Mouse (Mus musculus) heart, embryonic 15.5 days (tissue): ENCODE results near the gene Sectm1a. TPM values are rescaled to one million over a fixed set of nuclear protein-coding genes. Genes with fewer than 3 reads are reported as not detected.
"Not testable (repeated sequence)": the region's sequence is repeated elsewhere in the genome, so short reads cannot be mapped to it uniquely, and the experiment has no call there.

Experiments used
- ATAC-seq: fragments of 200-750 bp; cut with Nextera tagmentation; replicated peaks from 2 replicates; pipeline ENCODE4 v1.8.0; 2017; ENCODE audit warnings: low read depth, moderate TSS enrichment; ENCODE audit not compliant: insufficient number of reproducible peaks, insufficient read depth, low FRiP score
- H3K27ac ChIP-seq: fragments of 300-500 bp; sonication (generic); 2 replicates; pipeline ENCODE4 v1.5.1; 2015; ENCODE audit warnings: mild to moderate bottlenecking, inconsistent platforms
- H3K27me3 ChIP-seq: fragments of 300-500 bp; sonication (generic); 2 replicates; pipeline ENCODE4 v1.6.1; 2015; ENCODE audit warnings: inconsistent platforms
- H3K36me3 ChIP-seq: fragments of 300-500 bp; sonication (generic); 2 replicates; pipeline ENCODE4 v1.6.1; 2015; ENCODE audit warnings: mild to moderate bottlenecking, inconsistent platforms
- H3K4me1 ChIP-seq: fragments of 300-500 bp; sonication (generic); replicated peaks from 2 replicates; pipeline ENCODE4 v1.6.1; 2015; ENCODE audit warnings: inconsistent platforms
- H3K4me2 ChIP-seq: fragments of 300-500 bp; sonication (generic); 2 replicates; pipeline ENCODE4 v1.6.1; 2015; ENCODE audit warnings: inconsistent platforms, mild to moderate bottlenecking, moderate library complexity
- H3K4me3 ChIP-seq: fragments of 300-500 bp; sonication (generic); 2 replicates; pipeline ENCODE4 v1.5.1; 2015; ENCODE audit warnings: mild to moderate bottlenecking, inconsistent platforms
- H3K9ac ChIP-seq: fragments of 300-500 bp; sonication (generic); 2 replicates; pipeline ENCODE4 v1.6.1; 2015; ENCODE audit warnings: mild to moderate bottlenecking, inconsistent platforms
- H3K9me3 ChIP-seq: fragments of 300-500 bp; sonication (generic); replicated peaks from 2 replicates; pipeline ENCODE4 v1.6.1; 2016; ENCODE audit warnings: inconsistent platforms
- WGBS: fragments of 180-500 bp; shearing (Covaris S2); methylation state at CpG from one replicate; pipeline ENCODE4 v1.1.7; 2015; ENCODE audit warnings: mixed read lengths; 5-methylcytosine and 5-hydroxymethylcytosine counted together
- polyA plus RNA-seq: library from polyadenylated mRNA; unstranded; fragments of >200 nt; fragmentation: Nextera tagmentation; extraction: Ambion mirVana; gene quantifications from 2 replicates; pipeline ENCODE4 v1.2.1, GENCODE M21; 2015

Gene Sectm1a
- polyA plus RNA-seq, 1 experiment from 2014 or later, result not detected

DNA sequence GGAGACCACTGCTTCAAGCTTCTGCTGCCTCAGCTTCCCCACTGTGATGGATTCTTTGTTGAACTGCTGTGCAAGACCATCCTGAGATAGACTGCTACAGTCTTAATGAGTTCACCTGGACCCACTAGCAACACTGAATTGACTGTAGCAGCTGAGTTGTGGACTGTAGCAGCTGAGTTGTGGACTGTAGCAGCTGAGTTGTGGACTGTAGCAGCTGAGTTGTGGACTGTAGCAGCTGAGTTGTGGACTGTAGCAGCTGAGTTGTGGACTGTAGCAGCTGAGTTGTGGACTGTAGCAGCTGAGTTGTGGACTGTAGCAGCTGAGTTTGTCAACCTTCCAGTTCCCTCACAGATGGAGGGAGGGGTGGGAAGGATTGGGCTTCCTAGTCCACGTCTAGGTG is 38.0 kb downstream of the Sectm1a start:
- 66% methylated on average over 1 of the region's 1 CpGs for WGBS
- not testable (repeated sequence) for H3K36me3 ChIP-seq, H3K9ac ChIP-seq, ATAC-seq, H3K27ac ChIP-seq, H3K9me3 ChIP-seq, H3K4me1 ChIP-seq, H3K4me2 ChIP-seq, H3K4me3 ChIP-seq
- peaks cover 32% of the 10 kb centered on the region for H3K27me3 ChIP-seq

DNA sequence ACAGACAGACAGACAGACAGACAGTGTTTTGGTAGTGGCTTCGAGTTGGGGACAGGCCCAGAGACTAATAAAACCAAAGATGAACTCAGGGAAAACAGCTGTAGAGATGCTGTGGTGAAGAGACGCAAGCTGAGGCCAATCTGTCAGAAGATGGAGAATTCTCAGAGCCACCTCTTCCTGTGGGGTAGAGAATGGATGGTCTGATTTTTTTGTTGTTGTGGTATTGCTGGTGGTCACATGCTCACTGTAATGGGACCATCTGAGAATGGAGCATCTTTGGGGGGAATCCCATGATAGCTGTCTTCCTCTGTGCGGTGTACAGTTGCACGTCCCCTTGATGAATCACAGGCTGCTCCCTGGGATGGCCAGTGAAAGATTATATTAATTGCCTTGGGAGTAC is 38.5 kb downstream of the Sectm1a start:
- no peak overlapping the region for H3K27ac ChIP-seq
- no peak overlapping the region for H3K9ac ChIP-seq
- H3K4me1 ChIP-seq, result no peaks in the 10 kb centered on the region
- H3K4me2 ChIP-seq, result no peak overlapping the region
- peaks cover 37% of the 10 kb centered on the region for H3K27me3 ChIP-seq
- 60% methylated on average over 4 of the region's 4 CpGs for WGBS
- H3K4me3 ChIP-seq, result no peak overlapping the region
- H3K36me3 ChIP-seq, result no peaks in the 10 kb centered on the region
- H3K9me3 ChIP-seq, result no peaks in the 10 kb centered on the region
- ATAC-seq, result no peak

DNA sequence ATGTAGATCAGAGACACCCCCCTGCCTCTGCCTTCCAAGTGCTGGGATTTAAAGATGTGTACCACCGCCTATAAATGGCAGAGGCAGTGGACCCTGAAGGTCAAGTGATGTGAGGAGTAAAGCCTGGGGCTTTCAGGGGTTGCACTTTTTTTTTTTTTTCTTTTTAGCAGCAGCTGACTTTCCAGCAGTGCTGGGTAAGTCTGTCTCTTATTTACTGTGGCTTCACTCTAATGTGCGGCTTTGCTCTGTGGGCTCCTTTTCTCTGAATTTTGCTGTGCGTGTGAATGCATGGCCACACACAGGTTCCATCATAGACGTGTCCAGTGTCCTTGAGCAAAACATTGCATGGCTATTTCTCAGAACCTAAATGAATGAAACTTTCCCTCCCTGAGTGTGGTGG is 39.4 kb downstream of the Sectm1a start:
- H3K27me3 ChIP-seq, result peaks cover 41% of the 10 kb centered on the region
- ATAC-seq, result no peak

DNA sequence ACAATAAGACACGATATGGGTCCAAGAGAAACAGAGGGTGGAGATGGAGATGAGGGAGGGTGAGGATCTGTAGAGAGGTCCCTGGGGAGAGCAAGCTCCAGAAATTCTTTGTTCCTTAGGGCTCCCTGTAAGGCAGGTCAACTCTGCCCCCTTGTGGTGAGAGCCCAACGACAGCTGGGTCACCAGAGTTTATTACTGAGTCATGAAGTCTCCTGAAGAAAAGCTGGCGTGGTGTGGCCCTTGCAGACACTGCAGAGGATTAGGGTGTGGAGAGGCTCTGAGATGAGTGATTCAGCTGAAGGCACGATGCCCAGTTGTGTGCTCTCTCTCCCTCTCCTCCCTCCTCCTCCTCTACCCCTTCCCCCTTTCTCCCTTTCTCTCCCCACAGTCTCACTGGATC is 39.8 kb downstream of the Sectm1a start:
- WGBS, result 4% methylated on average over 4 of the region's 4 CpGs
- H3K36me3 ChIP-seq, result no peaks in the 10 kb centered on the region
- no peak for ATAC-seq
- H3K27ac ChIP-seq, result no peak overlapping the region
- no peaks in the 10 kb centered on the region for H3K9me3 ChIP-seq
- no peak overlapping the region for H3K4me2 ChIP-seq
- H3K4me1 ChIP-seq, result no peaks in the 10 kb centered on the region
- H3K4me3 ChIP-seq, result no peak overlapping the region
- H3K9ac ChIP-seq, result no peak overlapping the region
- peaks cover 43% of the 10 kb centered on the region for H3K27me3 ChIP-seq

More for the DNA sequence above, 39.4 kb downstream of the Sectm1a start:
- H3K4me3 ChIP-seq, result no peak overlapping the region
- no peak overlapping the region for H3K9ac ChIP-seq
- H3K9me3 ChIP-seq, result no peaks in the 10 kb centered on the region
- no peak overlapping the region for H3K27ac ChIP-seq
- H3K36me3 ChIP-seq, result no peaks in the 10 kb centered on the region
- H3K4me1 ChIP-seq, result no peaks in the 10 kb centered on the region
- H3K4me2 ChIP-seq, result no peak overlapping the region
- WGBS, result 67% methylated on average over 4 of the region's 4 CpGs

DNA sequence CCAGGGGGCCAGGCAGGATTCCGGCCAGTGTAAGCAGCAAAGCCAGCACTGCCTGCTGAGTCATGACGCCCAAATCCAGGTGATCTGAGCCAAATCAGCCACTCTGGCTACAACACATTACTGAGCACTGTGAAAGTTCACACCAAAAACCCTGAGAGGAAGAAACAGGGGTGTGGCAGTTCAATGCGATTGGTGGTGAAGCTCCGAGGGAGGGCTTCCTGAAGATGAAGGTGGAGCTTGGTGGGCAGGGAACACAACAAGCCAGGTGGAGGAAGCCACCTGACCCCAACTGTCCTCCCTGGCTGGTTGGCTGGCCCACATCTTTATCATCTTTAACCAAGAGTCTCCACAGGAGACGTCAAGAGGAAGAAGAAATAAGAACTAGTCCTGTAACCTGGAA is 41.7 kb downstream of the Sectm1a start, which contains the start of gene Cd7:
Cd7 (minus strand) TSS at position 117 of the 400 bp plus-strand sequence.
- Histone ChIP-seq H3K27me3 (peaks cover 44% of the 10 kb centered on the region), H3K4me1 (no peaks in the 10 kb centered on the region), H3K4me3 (no peak within 1 kb of the TSS), H3K9ac (no peak within 1 kb of the TSS), H3K9me3 (no peaks in the 10 kb centered on the region), H3K36me3 (no peaks in the 10 kb centered on the region), H3K4me2 (no peak within 1 kb of the TSS; the same call in 1 of the 2 replicates), H3K27ac (no peak within 1 kb of the TSS)
- 62% methylated on average over 5 of the region's 5 CpGs for WGBS
- no peak for ATAC-seq

DNA sequence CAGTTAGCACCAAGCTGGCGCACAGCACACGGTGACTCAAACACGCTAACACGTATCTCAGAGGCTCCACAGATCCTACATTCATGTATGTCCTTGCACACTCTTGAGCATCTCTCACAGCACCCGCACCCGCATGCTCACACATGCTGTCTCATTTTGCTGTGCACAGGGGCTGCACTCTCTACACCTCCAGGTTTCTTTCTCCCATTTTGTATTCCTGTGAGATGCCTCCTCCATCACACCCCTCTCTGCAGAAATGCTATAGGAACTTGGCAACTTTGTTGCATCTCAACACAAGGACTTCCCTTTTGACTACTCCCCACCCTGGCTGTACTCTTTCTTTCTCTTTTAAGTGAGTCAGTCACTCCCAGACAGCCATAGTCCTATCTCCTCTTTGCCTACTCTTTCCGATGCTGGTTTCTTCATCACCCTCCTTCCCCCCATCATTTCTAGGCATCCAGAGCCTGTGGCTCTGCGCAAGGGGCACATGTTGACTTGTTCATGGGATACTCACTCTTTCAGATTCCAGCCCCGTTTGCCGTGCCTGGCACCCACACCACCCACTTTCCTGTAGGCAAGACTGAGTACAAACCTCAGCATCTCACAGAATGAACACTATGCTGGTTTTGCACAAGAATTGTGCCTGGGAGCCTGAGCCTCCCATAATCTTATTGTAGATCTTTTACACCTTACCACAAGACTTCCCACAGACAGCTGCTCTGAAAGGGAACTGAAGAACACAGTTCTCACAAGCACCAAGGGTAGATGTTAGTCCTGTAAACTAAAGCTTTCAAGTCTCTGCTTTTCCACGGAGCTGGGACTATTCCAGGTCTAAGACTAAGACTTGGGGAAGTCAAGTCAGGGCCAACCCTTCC is 42.4 kb downstream of the Sectm1a start:
- Histone ChIP-seq H3K27me3 (peaks cover 39% of the 10 kb centered on the region), H3K9ac (no peak overlapping the region), H3K27ac (no peak overlapping the region), H3K4me3 (no peak overlapping the region), H3K9me3 (no peaks in the 10 kb centered on the region), H3K4me1 (no peaks in the 10 kb centered on the region), H3K4me2 (no peak overlapping the region; the same call in 1 of the 2 replicates), H3K36me3 (no peaks in the 10 kb centered on the region)
- no peak for ATAC-seq
- WGBS, result 81% methylated on average over 11 of the region's 11 CpGs

DNA sequence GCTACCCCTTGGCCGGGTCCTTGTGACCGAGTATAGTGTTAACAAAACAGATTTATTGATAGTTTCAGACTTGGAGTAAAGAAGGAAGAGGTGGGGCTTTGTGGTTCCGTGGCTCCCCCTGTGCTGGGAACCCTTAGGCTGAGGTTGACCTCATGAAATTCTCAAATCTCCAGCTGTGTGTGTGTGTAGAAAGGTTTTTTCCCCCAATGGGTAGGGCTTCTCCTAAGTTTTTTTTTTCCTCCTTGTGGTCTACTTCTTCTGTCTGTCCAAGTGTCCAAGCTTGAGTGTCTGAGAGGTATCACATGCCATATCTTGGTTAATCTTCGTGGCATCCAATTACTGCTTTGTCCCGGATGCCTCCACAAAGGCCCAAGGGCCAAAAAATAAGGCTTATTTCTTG is 47.9 kb downstream of the Sectm1a start:
- WGBS, result 69% methylated on average over 5 of the region's 5 CpGs
- Histone ChIP-seq H3K36me3 (no peaks in the 10 kb centered on the region), H3K4me3 (no peak overlapping the region), H3K4me1 (no peaks in the 10 kb centered on the region), H3K27ac (no peak overlapping the region), H3K4me2 (no peak overlapping the region), H3K27me3 (peaks cover 18% of the 10 kb centered on the region), H3K9me3 (no peaks in the 10 kb centered on the region), H3K9ac (no peak overlapping the region)
- no peak for ATAC-seq

DNA sequence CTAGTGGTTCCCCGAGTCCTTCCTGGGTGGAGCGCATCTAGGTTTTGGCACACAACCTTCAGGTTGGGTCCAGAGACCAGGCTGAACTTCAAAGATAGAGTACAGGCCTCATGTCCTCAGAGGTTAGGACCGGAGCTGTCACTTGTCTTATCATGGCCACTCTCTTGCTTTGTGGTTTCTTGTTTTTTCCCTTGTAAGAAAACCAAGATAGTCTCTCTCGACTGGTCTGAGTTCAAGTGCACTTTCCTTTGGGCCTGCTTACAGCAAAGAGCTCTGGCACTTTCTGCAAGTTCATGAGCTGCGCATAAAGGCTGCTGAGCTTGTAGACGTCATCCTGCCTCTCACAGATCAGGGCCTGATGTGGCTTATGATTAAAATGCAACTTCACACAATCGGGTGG is 53.8 kb downstream of the Sectm1a start:
- Histone ChIP-seq H3K27me3 (0 out of 2 replicates have a peak, but pooled peaks cover 5% of the 10 kb centered on the region), H3K9me3 (no peaks in the 10 kb centered on the region), H3K4me1 (no peaks in the 10 kb centered on the region), H3K4me3 (no peak overlapping the region), H3K27ac (no peak overlapping the region), H3K36me3 (no peaks in the 10 kb centered on the region), H3K9ac (no peak overlapping the region), H3K4me2 (no peak overlapping the region)
- WGBS, result 76% methylated on average over 7 of the region's 7 CpGs
- ATAC-seq, result no peak

DNA sequence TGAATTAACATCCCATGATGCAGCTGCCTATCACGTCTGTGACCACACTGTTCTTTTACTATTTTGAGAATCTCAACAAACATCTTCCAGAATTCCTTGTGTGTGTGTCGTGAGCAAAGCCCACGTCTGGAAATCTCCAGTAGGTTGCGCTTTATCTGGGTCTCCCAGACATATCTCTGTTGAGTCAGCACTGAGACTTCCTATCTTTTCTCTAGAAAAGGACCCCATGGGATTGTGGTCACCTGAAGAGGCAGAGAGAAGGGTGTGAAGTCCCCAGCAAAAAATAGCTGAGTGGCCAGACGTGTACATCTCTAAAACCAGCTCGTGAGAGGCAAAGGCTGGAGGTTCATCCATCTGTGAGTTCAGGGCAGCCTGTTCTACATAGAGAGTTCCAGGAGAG is 56.9 kb downstream of the Sectm1a start:
- Histone ChIP-seq H3K27ac (no peak overlapping the region), H3K9me3 (no peaks in the 10 kb centered on the region), H3K4me1 (no peaks in the 10 kb centered on the region), H3K4me3 (no peak overlapping the region), H3K4me2 (no peak overlapping the region), H3K9ac (no peak overlapping the region), H3K27me3 (0 out of 2 replicates have a peak, but pooled peaks cover 4% of the 10 kb centered on the region), H3K36me3 (no peaks in the 10 kb centered on the region)
- WGBS, result 35% methylated on average over 6 of the region's 6 CpGs
- no peak for ATAC-seq

DNA sequence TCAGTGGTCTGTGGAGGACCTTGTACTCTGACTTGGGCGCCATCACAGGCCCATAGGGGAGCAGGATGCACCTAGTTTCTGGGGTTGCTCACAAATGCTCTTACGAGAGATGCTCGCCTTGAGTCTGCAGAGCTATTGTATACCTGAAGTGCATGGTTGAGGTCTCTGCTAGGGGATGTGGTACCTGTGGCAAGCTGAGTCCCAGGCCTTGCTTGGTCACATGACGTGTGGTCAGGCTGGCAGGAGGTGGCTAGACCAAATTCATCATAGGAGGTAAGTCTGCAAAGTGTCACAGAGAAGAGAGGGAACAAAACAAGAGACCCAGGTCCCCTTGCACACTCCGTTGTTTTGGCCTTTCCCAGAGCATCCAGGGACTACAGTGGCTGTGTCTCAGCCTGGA is 61.5 kb downstream of the Sectm1a start:
- peaks cover 10% of the 10 kb centered on the region for H3K4me1 ChIP-seq
- H3K4me2 ChIP-seq, result no peak overlapping the region
- H3K9ac ChIP-seq, result no peak overlapping the region
- H3K27ac ChIP-seq, result no peak overlapping the region
- ATAC-seq, result no peak
- WGBS, result 75% methylated on average over 5 of the region's 5 CpGs
- H3K27me3 ChIP-seq, result no peaks in the 10 kb centered on the region
- no peaks in the 10 kb centered on the region for H3K36me3 ChIP-seq
- H3K9me3 ChIP-seq, result no peaks in the 10 kb centered on the region
- H3K4me3 ChIP-seq, result no peak overlapping the region

DNA sequence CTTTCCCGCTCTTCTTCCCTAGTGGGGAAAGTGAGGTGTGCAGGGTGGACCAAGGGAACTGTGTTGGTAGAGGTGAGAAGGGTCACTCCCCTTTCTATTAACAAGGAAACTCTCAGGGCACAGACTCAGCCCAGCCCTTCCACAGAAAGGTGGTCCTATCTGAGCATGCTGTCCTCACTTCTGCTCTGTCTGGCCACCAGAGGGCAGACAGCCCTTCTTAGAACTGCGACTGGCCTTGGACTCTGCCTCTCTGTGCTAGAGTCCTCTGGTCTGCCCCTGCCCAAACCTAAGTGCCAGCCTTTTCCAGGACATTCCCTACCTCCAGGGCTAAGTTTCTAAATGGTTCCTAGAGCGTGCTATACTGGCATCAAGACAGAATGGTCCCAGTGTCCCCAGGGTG is 63.3 kb downstream of the Sectm1a start:
- H3K27me3 ChIP-seq, result no peaks in the 10 kb centered on the region
- H3K9me3 ChIP-seq, result no peaks in the 10 kb centered on the region
- H3K4me3 ChIP-seq, result no peak overlapping the region
- WGBS, result 30% methylated on average over 3 of the region's 3 CpGs
- no peak overlapping the region for H3K27ac ChIP-seq
- ATAC-seq, result peak; percentile 68; the same call in 1 of the 2 replicates
- no peak overlapping the region for H3K9ac ChIP-seq
- peaks cover 10% of the 10 kb centered on the region for H3K4me1 ChIP-seq
- no peaks in the 10 kb centered on the region for H3K36me3 ChIP-seq
- no peak overlapping the region for H3K4me2 ChIP-seq
